Mouse (Mus musculus): ENCODE results near the gene Megf8. TPM values are rescaled to one million over a fixed set of nuclear protein-coding genes. Genes with fewer than 3 reads are reported as not detected.
"Not testable (repeated sequence)": the region's sequence is repeated elsewhere in the genome, so short reads cannot be mapped to it uniquely, and the experiment has no call there.

Gene Megf8
- polyA plus RNA-seq, 1 experiment from 2014 or later = 19.8 TPM

DNA sequence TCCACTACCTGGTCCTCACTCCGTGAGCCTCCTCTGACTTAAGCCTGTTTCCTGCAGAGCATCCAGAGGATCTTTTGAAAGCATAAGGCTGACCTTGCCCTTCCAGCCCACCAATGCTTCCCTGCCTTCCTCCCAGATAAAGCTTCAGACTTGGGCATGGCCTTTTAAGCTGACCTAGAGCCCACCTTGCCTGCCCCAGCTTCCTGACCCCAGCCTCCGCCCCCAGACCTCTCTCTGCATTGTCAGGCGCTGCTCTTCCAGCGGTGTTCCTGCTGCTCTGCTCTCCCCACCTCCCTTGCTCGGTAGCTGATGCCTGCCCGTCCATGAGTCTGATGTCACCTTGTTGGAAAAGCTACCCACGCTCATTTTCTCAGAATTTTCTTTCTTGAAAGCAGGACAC, 75.9 kb downstream of the Megf8 start:
- Histone ChIP-seq H3K36me3 (peaks cover 8% of the 10 kb centered on the region), H3K4me1 (replicated peaks) (peaks cover 49% of the 10 kb centered on the region), H3K9me3 (no peaks in the 10 kb centered on the region), H3K4me3 (replicated peaks) (no peak overlapping the region), H3K27ac (no peak overlapping the region), H3K4me2 (replicated peaks) (no peak overlapping the region), H3K27me3 (peaks cover 5% of the 10 kb centered on the region), H3K9ac (replicated peaks) (peak overlapping the region; percentile 32; the same call in 1 of the 2 replicates)
- WGBS = 33% methylated on average over 7 of the region's 7 CpGs
- ATAC-seq = no peak

DNA sequence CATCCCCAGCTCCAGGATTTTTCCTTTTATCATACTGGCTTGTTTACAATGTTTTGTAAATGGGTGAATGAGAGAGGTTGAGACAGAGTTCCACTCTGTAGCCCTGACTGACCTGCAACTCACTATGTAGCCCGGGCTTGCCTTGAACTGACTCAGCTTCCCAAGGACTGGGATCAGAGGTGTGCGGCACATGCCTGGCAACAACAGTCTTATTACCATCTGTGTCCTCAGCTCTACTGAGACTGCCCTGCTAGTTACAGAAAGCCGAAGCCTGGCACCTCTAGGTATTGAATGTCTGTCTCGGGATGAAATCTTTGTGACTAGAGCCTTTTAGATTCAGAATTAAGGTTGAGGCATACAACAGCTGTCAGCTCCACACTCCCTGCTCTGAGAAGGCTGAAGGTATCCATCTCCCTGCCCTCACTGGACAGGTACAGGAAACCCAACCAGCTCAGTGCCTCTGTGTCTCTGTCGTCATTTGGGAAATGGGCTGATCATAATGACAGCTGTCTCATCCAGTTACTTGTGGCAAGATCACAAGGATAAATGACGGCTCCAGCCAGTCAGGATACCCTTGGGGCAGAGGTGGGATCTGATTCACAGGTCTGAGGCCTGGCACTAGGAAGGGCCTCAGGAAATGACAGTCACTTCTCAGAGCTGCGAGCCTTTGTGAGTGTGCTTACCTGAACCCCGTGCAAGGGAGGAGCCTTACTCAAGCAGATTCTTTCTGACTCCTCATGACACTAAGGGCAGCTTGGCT, 76.7 kb downstream of the Megf8 start:
- H3K9ac ChIP-seq (replicated peaks) = peak overlapping the region; percentile 41; the same call in 1 of the 2 replicates
- peaks cover 49% of the 10 kb centered on the region for H3K4me1 ChIP-seq (replicated peaks)
- WGBS = 81% methylated on average over 8 of the region's 8 CpGs
- H3K4me3 ChIP-seq (replicated peaks) = peak overlapping the region; percentile 63
- H3K27me3 ChIP-seq = peaks cover 5% of the 10 kb centered on the region
- peaks cover under 1% of the 10 kb centered on the region; the same call in 1 of the 2 replicates for H3K36me3 ChIP-seq
- H3K9me3 ChIP-seq = no peaks in the 10 kb centered on the region
- ATAC-seq = no peak
- no peak overlapping the region for H3K27ac ChIP-seq
- peak overlapping the region; percentile 81 for H3K4me2 ChIP-seq (replicated peaks)

DNA sequence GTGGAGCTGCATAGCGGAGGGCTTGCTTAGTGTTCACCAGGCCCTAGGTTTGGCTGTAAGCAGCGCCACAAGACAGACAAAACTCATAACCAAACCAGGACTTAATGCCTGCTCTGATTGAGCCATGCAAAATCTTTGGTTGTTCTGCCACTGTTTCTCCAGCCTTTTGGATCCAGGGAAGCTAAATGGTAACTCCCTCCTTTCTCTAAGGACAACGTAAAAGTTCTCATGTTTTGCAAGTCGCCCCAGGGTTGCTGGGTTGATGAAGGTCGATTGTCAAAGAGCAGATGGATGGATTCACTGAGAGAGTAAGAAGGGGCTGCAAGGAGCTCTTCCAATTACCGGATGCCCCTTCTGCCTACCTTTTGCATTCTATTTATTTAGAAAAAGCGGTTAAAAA, 77.8 kb downstream of the Megf8 start:
- no peak for ATAC-seq
- 21% methylated on average over 7 of the region's 7 CpGs for WGBS
- Histone ChIP-seq H3K4me2 (replicated peaks) (peak overlapping the region; percentile 81), H3K4me1 (replicated peaks) (peaks cover 47% of the 10 kb centered on the region), H3K36me3 (no peaks in the 10 kb centered on the region), H3K9me3 (no peaks in the 10 kb centered on the region), H3K4me3 (replicated peaks) (peak overlapping the region; percentile 63), H3K27ac (no peak overlapping the region; the same call in 1 of the 2 replicates), H3K9ac (replicated peaks) (peak overlapping the region; percentile 76), H3K27me3 (peaks cover 5% of the 10 kb centered on the region)

DNA sequence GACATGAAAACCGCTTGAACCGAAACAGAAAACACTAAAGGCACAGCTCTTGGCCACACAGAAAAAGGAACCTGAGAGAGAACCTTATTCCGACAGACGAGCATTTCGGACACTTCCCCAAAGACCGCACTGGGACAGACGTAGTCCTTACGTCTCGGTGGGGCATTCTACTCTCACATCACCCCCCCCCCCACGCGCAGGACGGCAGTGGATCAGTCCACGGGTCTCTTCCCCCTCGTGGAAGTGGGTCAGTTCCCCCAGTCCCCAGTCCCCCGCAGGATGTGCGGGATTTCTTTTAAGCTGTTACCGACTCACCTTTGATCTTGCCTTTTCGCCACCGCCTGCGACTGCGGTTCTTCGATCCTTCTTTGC, 78.2 kb downstream of the Megf8 start:
- H3K4me2 ChIP-seq (replicated peaks) = peak overlapping the region; percentile 81
- H3K4me1 ChIP-seq (replicated peaks) = peaks cover 43% of the 10 kb centered on the region
- no peaks in the 10 kb centered on the region for H3K9me3 ChIP-seq
- H3K27me3 ChIP-seq = peaks cover 5% of the 10 kb centered on the region
- WGBS = under 1% methylated on average over 22 of the region's 22 CpGs
- H3K36me3 ChIP-seq = no peaks in the 10 kb centered on the region
- H3K9ac ChIP-seq (replicated peaks) = peak overlapping the region; percentile 76
- ATAC-seq = peak; percentile 72
- peak overlapping the region; percentile 63 for H3K4me3 ChIP-seq (replicated peaks)
- peak overlapping the region; percentile 44 for H3K27ac ChIP-seq

DNA sequence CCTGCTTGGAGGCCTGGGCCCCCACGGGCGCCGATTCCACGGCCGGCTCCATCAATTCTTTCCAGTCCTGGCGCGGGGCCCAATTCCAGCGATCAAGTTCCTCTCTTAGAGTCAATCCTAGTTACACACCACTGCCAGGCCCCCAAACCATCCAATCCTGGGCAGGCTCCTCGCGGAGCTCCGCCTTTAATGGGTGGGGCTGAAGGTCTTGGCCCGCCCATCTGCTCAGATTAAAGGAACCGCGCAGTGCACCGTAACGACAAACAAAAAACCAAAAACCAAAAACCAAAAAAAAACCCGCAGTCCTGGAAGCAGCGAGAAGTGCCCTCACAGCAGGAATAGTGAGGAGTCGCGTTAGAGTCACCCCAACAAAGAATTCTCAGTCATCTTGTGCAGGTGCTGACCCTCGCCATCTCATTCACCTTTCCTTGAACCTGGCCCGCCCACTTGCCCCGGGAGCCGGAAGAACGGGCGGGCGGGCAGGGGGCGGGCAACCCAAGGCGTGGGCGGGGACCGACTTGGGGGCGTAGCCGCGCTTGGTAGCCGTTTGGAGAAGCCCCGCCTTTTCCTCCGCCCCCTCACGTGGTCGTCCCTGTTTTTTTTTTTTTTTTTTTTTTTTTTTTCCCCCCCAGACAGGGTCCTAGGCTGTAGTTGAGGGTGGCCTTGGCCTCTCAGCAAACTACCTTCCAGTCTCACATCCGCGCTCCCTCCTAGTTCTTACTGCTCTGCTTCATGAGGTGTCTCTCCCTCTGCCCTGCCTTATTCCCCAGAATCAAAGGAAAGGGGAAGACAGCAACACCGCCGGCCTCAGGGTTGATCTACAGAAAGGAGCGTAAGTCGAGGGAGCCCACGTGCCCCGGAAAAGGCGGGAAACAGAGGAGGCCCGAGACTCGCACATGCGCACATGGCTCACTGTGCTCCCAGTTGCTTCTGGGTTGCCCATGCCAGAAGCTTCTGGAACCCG, 78.9 kb downstream of the Megf8 start:
- Histone ChIP-seq H3K27ac (peak overlapping the region; percentile 70), H3K36me3 (no peaks in the 10 kb centered on the region), H3K9ac (replicated peaks) (peak overlapping the region; percentile 76), H3K9me3 (no peaks in the 10 kb centered on the region), H3K4me1 (replicated peaks) (peaks cover 37% of the 10 kb centered on the region), H3K27me3 (peaks cover 5% of the 10 kb centered on the region), H3K4me2 (replicated peaks) (peak overlapping the region; percentile 81), H3K4me3 (replicated peaks) (peak overlapping the region; percentile 63)
- WGBS = 6% methylated on average over 48 of the region's 52 CpGs
- ATAC-seq = peak; percentile 97

DNA sequence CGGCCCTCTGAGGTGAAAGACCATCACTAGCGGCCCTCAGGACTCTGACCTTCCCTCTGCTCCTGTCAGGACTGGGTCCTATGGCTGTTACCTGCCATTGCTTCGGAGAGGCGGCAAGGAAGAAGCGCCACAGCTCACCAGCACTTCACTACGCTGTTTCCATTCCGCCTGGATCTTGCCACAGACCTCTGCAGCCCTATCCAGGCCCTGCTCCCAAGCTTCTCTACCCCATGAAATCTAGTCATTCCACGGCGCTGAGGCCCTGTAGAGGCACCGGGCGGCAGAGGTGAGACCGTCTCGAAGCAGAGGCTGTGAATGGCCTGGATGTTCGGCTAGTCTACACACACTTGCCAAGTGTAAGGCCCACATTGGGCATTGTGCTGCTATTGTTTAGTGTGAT, 79.7 kb downstream of the Megf8 start:
- H3K9me3 ChIP-seq = no peaks in the 10 kb centered on the region
- no peak overlapping the region; the same call in 1 of the 2 replicates for H3K27ac ChIP-seq
- WGBS = 90% methylated on average over 14 of the region's 14 CpGs
- peak overlapping the region; percentile 63 for H3K4me3 ChIP-seq (replicated peaks)
- H3K27me3 ChIP-seq = peaks cover 5% of the 10 kb centered on the region
- H3K36me3 ChIP-seq = no peaks in the 10 kb centered on the region
- H3K9ac ChIP-seq (replicated peaks) = no peak overlapping the region
- ATAC-seq = peak; percentile 19
- peaks cover 31% of the 10 kb centered on the region for H3K4me1 ChIP-seq (replicated peaks)
- H3K4me2 ChIP-seq (replicated peaks) = peak overlapping the region; percentile 81

DNA sequence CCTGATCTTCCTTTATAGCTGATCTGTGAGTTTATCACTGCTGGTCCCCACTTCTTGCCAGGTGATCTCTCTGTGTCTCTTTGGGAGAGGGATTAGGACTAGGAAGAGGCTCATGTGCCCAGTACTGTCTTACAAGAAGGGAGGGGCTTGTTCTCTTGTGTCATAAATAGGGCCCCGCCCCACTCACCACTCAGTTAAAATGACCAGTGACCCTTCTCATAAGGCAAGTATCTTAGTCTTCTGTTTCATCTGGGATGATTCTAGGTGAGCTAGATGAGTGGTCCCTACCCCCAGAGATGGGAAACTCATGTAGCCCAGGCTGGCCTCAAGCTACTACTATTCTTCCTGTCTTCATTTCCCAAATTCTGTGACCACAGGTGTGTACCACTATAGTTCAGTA, 81.6 kb downstream of the Megf8 start, which contains the start of gene Lipe:
TSS of gene Lipe (minus strand) at position 101 of the 400 bp plus-strand sequence.
- peaks cover 5% of the 10 kb centered on the region for H3K27me3 ChIP-seq
- H3K9ac ChIP-seq (replicated peaks) = no peak within 1 kb of the TSS
- ATAC-seq = no peak
- H3K4me3 ChIP-seq (replicated peaks) = no peak within 1 kb of the TSS
- WGBS = 96% methylated on average over 1 of the region's 1 CpGs
- H3K9me3 ChIP-seq = no peaks in the 10 kb centered on the region
- H3K4me2 ChIP-seq (replicated peaks) = no peak within 1 kb of the TSS
- H3K4me1 ChIP-seq (replicated peaks) = peaks cover 18% of the 10 kb centered on the region
- H3K27ac ChIP-seq = no peak within 1 kb of the TSS
- no peaks in the 10 kb centered on the region for H3K36me3 ChIP-seq

DNA sequence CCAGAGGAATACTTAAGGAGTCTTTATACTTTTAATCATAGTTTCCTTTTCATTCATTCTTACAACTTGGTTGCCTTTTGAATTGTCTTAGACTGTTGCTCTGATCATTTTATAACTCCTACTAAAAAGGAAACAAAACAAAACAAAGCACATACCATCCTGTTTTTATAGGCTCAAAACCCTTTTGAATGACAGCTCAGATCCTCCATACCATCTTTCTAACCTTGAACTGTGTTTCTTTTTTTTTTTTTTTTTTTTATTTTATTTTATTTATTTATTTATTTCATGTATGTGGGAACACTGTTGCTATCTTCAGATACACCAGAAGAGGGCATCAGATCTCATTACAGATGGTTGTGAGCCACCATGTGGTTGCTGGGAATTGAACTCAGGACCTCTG, 82.1 kb downstream of the Megf8 start:
- H3K4me1 ChIP-seq (replicated peaks) = peaks cover 14% of the 10 kb centered on the region
- not testable (repeated sequence) for H3K9ac ChIP-seq (replicated peaks); H3K36me3 ChIP-seq; H3K4me2 ChIP-seq (replicated peaks); H3K27me3 ChIP-seq; H3K4me3 ChIP-seq (replicated peaks); ATAC-seq; H3K27ac ChIP-seq; H3K9me3 ChIP-seq

DNA sequence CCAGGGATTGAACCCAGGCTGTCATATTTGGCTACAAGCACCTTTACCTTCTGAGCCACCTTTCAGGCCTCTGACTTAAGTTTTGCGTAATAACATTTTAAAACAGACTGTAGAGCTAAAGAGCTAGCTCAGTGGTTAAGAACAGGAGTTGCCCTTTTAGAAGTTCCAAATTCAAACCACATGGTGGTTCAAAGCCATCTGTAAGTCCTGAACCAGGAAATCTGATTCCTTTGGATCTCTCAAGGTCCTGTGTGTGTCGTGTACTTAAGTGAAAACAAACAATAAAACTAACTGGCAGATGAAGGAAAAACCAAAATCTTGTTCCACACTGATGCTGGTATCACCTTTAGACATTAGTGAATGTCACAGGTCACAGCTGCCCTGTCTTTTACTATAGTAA, 84.6 kb downstream of the Megf8 start:
- Histone ChIP-seq H3K4me1 (replicated peaks) (no peaks in the 10 kb centered on the region), H3K27me3 (no peaks in the 10 kb centered on the region), H3K36me3 (no peaks in the 10 kb centered on the region), H3K9ac (replicated peaks) (no peak overlapping the region), H3K9me3 (no peaks in the 10 kb centered on the region), H3K27ac (no peak overlapping the region), H3K4me3 (replicated peaks) (no peak overlapping the region), H3K4me2 (replicated peaks) (no peak overlapping the region)
- ATAC-seq = no peak
- 71% methylated on average over 2 of the region's 2 CpGs for WGBS

DNA sequence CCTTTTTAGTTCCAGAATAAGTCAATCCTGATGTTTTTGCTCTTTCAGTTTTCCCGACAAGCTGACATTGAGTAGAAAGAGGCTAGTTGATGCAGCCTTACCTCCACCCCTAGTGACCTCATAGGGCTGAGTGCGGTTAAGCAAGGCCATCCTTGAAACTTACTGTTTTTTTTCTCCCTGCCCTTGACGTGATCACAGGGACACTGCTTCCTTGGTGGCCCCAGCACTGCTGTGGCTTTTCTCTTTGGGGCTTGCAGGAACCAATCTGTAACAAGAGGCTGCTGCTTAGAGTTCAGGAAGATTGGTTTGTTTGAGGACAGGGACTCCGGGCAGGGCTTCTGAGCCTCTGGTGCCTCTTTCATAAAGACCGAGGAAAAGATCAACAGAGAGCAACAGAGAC, 85.0 kb downstream of the Megf8 start:
- ATAC-seq = no peak
- H3K4me2 ChIP-seq (replicated peaks) = no peak overlapping the region
- H3K9me3 ChIP-seq = no peaks in the 10 kb centered on the region
- no peak overlapping the region for H3K27ac ChIP-seq
- no peak overlapping the region for H3K9ac ChIP-seq (replicated peaks)
- no peaks in the 10 kb centered on the region for H3K36me3 ChIP-seq
- WGBS = 19% methylated on average over 5 of the region's 5 CpGs
- no peak overlapping the region for H3K4me3 ChIP-seq (replicated peaks)
- no peaks in the 10 kb centered on the region for H3K27me3 ChIP-seq
- H3K4me1 ChIP-seq (replicated peaks) = no peaks in the 10 kb centered on the region

DNA sequence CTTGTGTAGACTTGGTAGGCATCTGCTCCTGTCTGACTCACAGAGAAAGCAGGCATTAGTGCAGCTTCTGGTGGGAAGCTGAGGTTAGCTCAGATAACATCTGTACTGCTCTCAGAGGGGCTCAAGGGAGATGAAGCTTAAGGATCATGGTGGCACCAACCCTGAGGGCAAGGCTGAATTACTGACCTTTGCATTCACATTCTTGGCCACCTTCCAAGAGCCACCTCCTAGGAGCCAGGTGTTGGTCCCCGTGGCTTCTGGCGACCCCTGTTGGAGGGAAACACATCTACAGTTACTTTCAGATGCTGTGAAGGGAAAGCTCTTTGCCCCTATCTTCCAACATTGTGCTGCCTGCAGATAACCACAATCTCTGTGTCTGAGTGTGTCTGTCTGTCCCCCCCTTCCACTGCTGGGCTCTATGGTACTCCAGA, 85.7 kb downstream of the Megf8 start:
- Histone ChIP-seq H3K4me2 (replicated peaks) (no peak overlapping the region), H3K4me1 (replicated peaks) (no peaks in the 10 kb centered on the region), H3K27ac (no peak overlapping the region), H3K4me3 (replicated peaks) (no peak overlapping the region), H3K9ac (replicated peaks) (no peak overlapping the region), H3K36me3 (no peaks in the 10 kb centered on the region), H3K27me3 (no peaks in the 10 kb centered on the region), H3K9me3 (no peaks in the 10 kb centered on the region)
- no peak for ATAC-seq
- WGBS = 3% methylated on average over 2 of the region's 2 CpGs

DNA sequence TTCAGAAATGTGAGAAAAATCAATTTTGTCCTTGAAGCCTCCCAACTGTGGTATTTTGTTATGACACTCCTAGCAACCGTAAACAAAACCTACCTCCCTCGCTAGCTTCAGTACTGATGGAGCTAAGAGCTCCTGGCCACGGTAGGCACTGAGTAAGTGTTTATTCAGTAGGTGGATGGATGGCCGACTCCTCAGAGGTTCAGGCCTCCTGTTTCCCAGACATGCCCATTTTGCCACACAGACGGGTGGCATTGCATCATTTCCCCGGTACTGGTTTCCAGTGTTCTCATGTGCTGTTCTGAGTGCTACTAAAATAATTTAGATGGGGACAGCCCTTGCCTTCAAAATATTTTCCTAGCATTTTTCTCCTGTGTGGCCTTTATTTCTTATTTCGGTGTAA, 89.5 kb downstream of the Megf8 start:
- Histone ChIP-seq H3K9ac (replicated peaks) (no peak overlapping the region), H3K9me3 (no peaks in the 10 kb centered on the region), H3K4me1 (replicated peaks) (no peaks in the 10 kb centered on the region), H3K27ac (no peak overlapping the region), H3K4me2 (replicated peaks) (no peak overlapping the region), H3K36me3 (no peaks in the 10 kb centered on the region), H3K4me3 (replicated peaks) (no peak overlapping the region), H3K27me3 (no peaks in the 10 kb centered on the region)
- 90% methylated on average over 7 of the region's 7 CpGs for WGBS
- ATAC-seq = no peak

Measured in midbrain, embryonic 13.5 days (tissue).